Mouse (Mus musculus) CH12.LX (cell line): ENCODE measurements at regions not wholly inside any gene's neighbourhood (a gene's known extent, or its start where the extent isn't known, plus 50 kb on each side); places are given as distances from the start of the nearest gene placed in this dataset.

ENCODE experiments used
- CTCF ChIP-seq, 2 experiments: IDR thresholded peaks in 1 of 2; conservative IDR thresholded peaks in 1 of 2; 2 replicates each; pipeline ENCODE4 v1.5.1; 2011 to 2012; ENCODE audit warnings: low read depth in 2 of 2, low read length in 2 of 2, improper control_type of control experiment in 1 of 2, inconsistent platforms in 1 of 2, mild to moderate bottlenecking in 1 of 2, moderate library complexity in 1 of 2
- POLR2A ChIP-seq: IDR thresholded peaks from 2 replicates; pipeline ENCODE4 v1.6.1; 2011; ENCODE audit warnings: low read depth, mild to moderate bottlenecking, improper control_type of control experiment, low read length

DNA sequence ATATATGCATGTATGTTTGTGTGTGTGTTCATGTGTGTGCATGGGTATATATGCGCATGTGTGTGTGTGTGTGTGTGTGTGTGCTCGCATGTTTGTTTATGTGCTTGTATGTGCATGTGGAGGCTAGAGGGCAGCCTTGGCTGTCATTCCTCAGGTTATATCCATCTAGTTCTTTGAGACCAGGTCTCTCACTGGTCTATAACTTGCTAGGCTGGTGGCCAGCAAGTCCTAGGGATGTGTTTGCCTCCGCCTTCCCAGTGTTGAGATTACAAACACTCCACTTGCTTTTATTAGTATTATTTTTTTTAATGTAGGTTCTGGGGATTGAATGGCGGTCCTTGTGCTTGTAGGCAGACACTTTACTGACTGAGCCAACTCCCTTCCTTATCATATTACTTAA is 219.8 kb upstream of the Dusp10 start:
- TF ChIP-seq CTCF (conservative IDR thresholded peaks at IDR 0.05 in 1 of 2, IDR thresholded peaks at IDR 0.05 in 1 of 2; ENCODE audit: low read depth in 2 of 2, low read length in 2 of 2) (no peak), POLR2A (no peak)
